Mouse (Mus musculus) midbrain, embryonic 10.5 days (tissue): ENCODE data around the gene Amd2. TPM values are rescaled to one million over a fixed set of nuclear protein-coding genes. Genes with fewer than 3 reads are reported as not detected.

ENCODE experiments used
- DNase-seq: peaks from one replicate; pipeline ENCODE4 v3.0.0-alpha.2; 2017; ENCODE audit warnings: low spot score
- H3K27ac ChIP-seq: fragments of 300-500 bp; sonication (generic); replicated peaks from 2 replicates; pipeline ENCODE4 v1.5.1; 2016; ENCODE audit warnings: mild to moderate bottlenecking
- H3K27me3 ChIP-seq: fragments of 300-500 bp; sonication (generic); 2 replicates; pipeline ENCODE4 v1.6.1; 2016; ENCODE audit warnings: low read depth, mild to moderate bottlenecking; ENCODE audit not compliant: poor library complexity, severe bottlenecking
- H3K36me3 ChIP-seq: fragments of 300-500 bp; sonication (generic); 2 replicates; pipeline ENCODE4 v1.6.1; 2016; ENCODE audit warnings: mild to moderate bottlenecking, moderate library complexity
- H3K4me1 ChIP-seq: fragments of 300-500 bp; sonication (generic); 2 replicates; pipeline ENCODE4 v1.6.1; 2016
- H3K4me3 ChIP-seq: fragments of 300-500 bp; sonication (generic); 2 replicates; pipeline ENCODE4 v1.5.1; 2016; ENCODE audit warnings: mild to moderate bottlenecking, moderate library complexity
- H3K9me3 ChIP-seq: fragments of 300-500 bp; sonication (generic); replicated peaks from 2 replicates; pipeline ENCODE4 v1.6.1; 2016; ENCODE audit warnings: mild to moderate bottlenecking
- WGBS: fragments of 180-500 bp; shearing (Covaris S2); methylation state at CpG from one replicate; pipeline ENCODE4 v1.1.7; 2016; 5-methylcytosine and 5-hydroxymethylcytosine counted together
- polyA plus RNA-seq: library from polyadenylated mRNA; unstranded; fragments of >200 nt; fragmentation: Nextera tagmentation; extraction: Ambion mirVana; gene quantifications from 2 replicates; pipeline ENCODE4 v1.2.1, GENCODE M21; 2016

Amd2 gene
- 3.1 and 4.0 TPM in 2 replicates for polyA plus RNA-seq

DNA sequence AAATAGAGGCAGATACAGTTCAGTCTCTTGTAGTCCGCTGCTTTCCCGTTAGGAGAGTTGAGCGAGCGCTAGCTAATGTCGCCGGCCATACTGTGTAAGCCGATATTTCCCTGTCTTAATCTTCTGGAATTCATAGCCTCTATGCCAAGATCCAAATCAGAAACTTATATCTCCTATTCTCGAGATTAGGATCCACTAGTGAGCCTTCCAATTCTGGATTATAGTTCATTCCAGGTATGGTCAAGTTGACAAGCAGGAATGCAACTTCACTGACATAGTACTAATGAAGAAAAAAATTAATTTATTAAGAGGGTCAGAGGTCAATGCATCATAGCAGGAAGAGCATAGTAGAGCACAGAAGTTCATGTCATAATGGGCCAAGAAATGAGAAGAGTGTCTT, at the start of gene Amd2:
Gene Amd2 (minus strand): TSS at position 101 of the 400 bp plus-strand sequence.
- Histone ChIP-seq H3K9me3 (no peaks in the 10 kb centered on the region; the same call in 1 of the 2 replicates), H3K4me1 (no peaks in the 10 kb centered on the region), H3K4me3 (no peak within 1 kb of the TSS), H3K36me3 (no peaks in the 10 kb centered on the region), H3K27me3 (no peaks in the 10 kb centered on the region), H3K27ac (no peak within 1 kb of the TSS)
- WGBS = 96% methylated on average over 8 of the region's 8 CpGs
- DNase-seq = no peak

DNA sequence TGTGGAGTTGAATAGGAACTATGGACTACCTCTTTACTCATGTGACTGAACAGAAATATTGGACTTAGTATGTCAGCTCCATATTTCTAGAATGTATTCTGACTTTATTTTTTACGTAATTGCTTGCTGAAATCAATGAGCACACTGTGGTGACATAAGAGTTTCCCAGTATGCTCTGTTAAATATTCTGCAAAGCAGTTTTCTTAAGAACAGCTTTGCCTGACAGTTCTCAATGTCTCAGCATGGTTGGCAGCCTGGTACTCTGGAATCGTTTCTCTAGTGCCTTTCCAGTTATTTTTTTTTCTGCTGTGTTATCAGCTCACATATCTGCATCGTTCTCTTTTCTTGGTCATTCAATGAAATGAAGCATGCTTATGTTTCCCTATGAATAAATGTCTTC, 49.6 kb upstream of the Amd2 start:
- H3K9me3 ChIP-seq = no peaks in the 10 kb centered on the region
- no peaks in the 10 kb centered on the region for H3K4me1 ChIP-seq
- H3K36me3 ChIP-seq = no peaks in the 10 kb centered on the region
- H3K4me3 ChIP-seq = no peak overlapping the region
- no peak overlapping the region for H3K27ac ChIP-seq
- 83% methylated on average over 3 of the region's 3 CpGs for WGBS
- H3K27me3 ChIP-seq = no peaks in the 10 kb centered on the region
- no peak for DNase-seq

- H3K4me1 ChIP-seq = no peaks in the 10 kb centered on the region
- no peaks in the 10 kb centered on the region for H3K9me3 ChIP-seq
- H3K27ac ChIP-seq = no peak overlapping the region
- no peaks in the 10 kb centered on the region for H3K36me3 ChIP-seq
- no peaks in the 10 kb centered on the region for H3K27me3 ChIP-seq
- H3K4me3 ChIP-seq = no peak overlapping the region
- DNase-seq = no peak
- WGBS = 93% methylated on average over 2 of the region's 2 CpGs
Observed at GRCm38 (mm10) chr10:35737639-35738038, 25.9 kb upstream of the Amd2 start.

- no peak for DNase-seq
- Histone ChIP-seq H3K4me3 (no peak overlapping the region), H3K9me3 (no peaks in the 10 kb centered on the region), H3K27me3 (no peaks in the 10 kb centered on the region), H3K27ac (no peak overlapping the region), H3K4me1 (no peaks in the 10 kb centered on the region), H3K36me3 (no peaks in the 10 kb centered on the region)
Observed at GRCm38 (mm10) chr10:35714266-35714665, 2.6 kb upstream of the Amd2 start.
